Mouse (Mus musculus): ENCODE results near the gene Mlec.

- TF ChIP-seq CTCF (IDR thresholded peaks at IDR 0.05) (no peak), EP300 (IDR thresholded peaks at IDR 0.05) (no peak)
Measured at GRCm38 (mm10) chr5:115150991-115151390, 7.0 kb downstream of the Mlec start.

All from lung, postnatal 0 days (tissue).